Mouse (Mus musculus) lung, postnatal 10 days (tissue): ENCODE results near the gene Galnt14.

ENCODE experiments used
- DNase-seq: peaks from one replicate; pipeline ENCODE4 v3.0.0; 2021

Galnt14 gene

GRCm38 (mm10) chr17:73502613-73503012 lies 207.6 kb downstream of the Galnt14 start:
- DNase-seq = no peak

- DNase-seq = no peak
Measured at GRCm38 (mm10) chr17:73489519-73489918, 220.7 kb downstream of the Galnt14 start.

GRCm38 (mm10) chr17:73487792-73488191 lies 222.5 kb downstream of the Galnt14 start:
- peak; percentile 36 for DNase-seq

- no peak for DNase-seq
Measured at GRCm38 (mm10) chr17:73487380-73487779, 222.9 kb downstream of the Galnt14 start.

GRCm38 (mm10) chr17:73477096-73478076 lies 232.9 kb downstream of the Galnt14 start:
- no peak for DNase-seq

- DNase-seq = no peak
Measured at GRCm38 (mm10) chr17:73474371-73474770, 235.9 kb downstream of the Galnt14 start.

- no peak for DNase-seq
Measured at GRCm38 (mm10) chr17:73473012-73473411, 237.2 kb downstream of the Galnt14 start.

- no peak for DNase-seq
Measured at GRCm38 (mm10) chr17:73460874-73461273, 249.4 kb downstream of the Galnt14 start.

- DNase-seq = no peak
Measured at GRCm38 (mm10) chr17:73458741-73459140, 251.5 kb downstream of the Galnt14 start.

GRCm38 (mm10) chr17:73456551-73456950 lies 253.7 kb downstream of the Galnt14 start:
- no peak for DNase-seq

- DNase-seq = no peak
Measured at GRCm38 (mm10) chr17:73453646-73454045, 256.6 kb downstream of the Galnt14 start.

GRCm38 (mm10) chr17:73452151-73452760 lies 258.0 kb downstream of the Galnt14 start:
- no peak for DNase-seq

- no peak for DNase-seq
Measured at GRCm38 (mm10) chr17:73449104-73449503, 261.1 kb downstream of the Galnt14 start.
